Mouse (Mus musculus) kidney, postnatal 14 days (tissue): ENCODE measurements at regions not wholly inside any gene's neighbourhood (a gene's known extent, or its start where the extent isn't known, plus 50 kb on each side); places are given as distances from the start of the nearest gene placed in this dataset.

Experiments
- DNase-seq: peaks from one replicate; pipeline ENCODE4 v3.0.0; 2022; ENCODE audit warnings: mixed read lengths

DNA sequence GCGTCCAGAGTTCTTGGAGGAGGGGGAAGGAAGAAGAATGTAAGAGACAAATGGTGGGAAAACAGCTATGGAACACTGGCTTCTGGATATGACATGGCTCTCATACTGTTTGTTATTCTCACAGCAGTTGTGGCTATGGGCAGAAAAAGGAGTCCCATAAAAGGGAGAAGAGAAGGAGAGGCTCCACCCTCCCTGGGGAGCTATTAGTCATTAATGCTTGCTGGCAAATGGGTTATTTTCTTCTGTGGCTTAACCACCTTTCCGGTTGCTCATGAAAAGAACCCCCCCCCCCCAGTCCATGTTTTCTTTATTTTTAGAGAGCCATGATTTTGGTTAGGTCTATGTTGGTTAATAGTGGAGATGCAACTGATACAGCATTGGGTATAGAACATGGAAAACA, 253.9 kb upstream of the Noct start:
- DNase-seq: no peak

DNA sequence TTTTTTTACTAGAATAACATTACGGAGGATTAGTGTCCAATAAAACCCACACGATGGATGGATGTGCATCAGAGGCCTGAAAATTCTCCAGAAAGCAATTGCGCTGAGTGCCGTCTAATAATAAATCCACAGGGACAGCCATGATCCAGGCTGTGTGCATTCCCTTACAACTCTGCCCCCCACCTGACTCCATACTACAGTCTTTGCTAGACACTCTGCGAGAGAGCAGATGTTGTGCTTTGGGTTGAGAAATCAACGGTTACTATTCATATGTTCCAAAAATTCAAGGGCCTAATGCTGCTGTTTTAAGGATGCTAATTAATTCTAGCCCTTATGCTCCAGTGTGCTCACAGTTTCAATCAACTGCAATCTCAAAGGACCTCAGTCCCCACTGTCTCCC, 251.2 kb upstream of the Noct start:
- DNase-seq: no peak

DNA sequence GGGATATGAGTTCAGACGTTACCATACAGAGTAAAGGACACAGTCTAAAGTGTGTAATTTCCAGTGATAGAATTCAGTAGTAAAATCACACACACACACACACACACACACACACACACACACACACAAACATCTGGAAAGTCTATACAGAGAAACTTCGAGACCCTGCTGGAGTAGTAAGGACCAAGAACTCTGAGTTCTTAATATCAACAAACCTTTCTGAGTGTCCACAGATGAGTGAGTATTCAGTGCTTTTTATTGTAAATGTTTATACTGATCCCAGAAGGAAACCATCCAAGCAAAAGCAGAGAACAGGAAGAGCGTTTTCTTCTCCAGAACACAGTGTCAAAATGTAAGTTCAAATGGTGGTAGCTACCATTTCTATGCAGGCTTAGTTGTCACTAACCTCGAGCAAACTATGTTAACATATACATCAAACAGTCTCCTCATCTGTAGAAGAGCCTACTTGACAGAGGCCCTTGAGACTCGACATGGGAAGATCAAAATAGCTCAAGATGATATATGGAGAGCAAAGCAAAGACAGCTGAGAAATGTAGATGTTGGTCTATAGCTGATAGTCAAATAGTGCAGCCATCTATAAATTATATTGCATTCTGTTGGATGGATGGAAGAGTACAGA, 248.0 kb upstream of the Noct start:
- DNase-seq: no peak

DNA sequence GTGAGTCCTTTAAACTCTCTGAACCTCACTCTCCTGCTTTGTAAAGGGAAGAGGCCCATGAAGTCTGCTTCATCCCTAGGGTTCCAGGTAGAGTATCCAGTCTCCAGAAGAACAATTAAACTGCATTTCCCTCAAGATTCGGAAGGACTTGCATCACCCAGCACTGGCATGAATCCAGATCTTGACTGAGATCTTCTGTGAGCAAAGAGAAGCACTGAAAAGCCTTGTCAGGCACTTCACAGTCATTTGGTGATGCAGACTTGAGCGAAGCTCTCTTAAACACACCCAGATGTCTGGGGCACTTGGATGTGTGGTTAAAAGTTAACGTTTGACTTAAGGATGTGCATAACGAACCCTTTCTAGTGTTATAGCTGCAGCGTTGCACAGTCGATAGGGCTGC, 247.4 kb upstream of the Noct start:
- DNase-seq: no peak

DNA sequence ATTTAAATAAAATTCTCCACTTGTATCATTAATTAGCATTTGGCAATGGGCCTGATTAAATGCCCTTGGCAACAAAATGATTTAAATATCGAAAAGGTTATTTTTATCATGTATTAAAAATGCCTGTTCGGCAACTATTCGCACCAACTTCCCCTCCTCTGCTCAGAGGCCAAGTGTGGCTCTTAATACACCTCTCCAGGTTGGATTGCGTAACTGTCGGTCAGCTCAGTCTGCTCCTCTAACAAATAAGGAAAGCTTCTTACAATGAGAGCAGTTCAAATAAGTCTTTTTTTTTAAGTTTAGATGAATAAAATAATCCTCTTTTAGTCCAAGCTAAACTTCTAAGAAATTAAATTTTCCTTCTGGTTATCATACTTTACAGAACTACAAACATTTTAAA, 245.6 kb upstream of the Noct start:
- DNase-seq: no peak

DNA sequence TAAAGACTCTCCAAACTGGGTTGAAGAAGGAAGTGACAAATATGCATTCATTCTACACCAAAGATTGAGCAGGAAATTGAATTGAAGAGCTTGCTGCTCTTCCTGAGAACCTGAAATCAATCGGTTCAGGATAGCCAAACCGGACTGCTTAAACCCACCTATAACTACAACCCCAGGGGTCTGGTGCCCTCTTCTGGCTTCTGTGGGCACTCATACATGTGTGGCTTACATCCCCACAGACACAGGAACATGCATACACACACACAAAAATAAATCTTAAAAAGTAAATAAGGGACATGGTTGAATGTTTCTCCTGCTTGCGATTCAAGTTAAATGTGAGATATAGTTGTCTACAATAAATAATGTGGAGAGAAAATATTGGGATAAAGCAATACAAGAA, 244.7 kb upstream of the Noct start:
- DNase-seq: no peak

DNA sequence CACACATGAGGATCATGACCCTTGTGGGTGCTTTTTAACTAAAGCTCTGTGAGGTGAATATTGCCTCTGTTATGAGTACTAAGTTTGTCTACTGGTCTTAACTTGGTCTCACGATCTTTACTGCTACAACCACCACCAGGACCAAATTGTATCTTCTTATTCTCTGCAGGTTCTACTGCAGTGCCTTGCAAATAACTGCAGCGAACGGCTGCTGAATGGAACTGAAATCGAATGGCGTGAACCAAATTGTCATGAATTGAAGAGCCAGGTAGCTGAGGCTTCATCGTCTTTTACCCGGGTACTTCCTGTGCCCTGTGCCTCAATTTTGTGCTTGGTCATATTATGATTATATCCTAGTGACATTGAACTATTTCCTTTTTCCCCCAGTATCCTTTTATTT, 242.5 kb upstream of the Noct start:
- no peak for DNase-seq

DNA sequence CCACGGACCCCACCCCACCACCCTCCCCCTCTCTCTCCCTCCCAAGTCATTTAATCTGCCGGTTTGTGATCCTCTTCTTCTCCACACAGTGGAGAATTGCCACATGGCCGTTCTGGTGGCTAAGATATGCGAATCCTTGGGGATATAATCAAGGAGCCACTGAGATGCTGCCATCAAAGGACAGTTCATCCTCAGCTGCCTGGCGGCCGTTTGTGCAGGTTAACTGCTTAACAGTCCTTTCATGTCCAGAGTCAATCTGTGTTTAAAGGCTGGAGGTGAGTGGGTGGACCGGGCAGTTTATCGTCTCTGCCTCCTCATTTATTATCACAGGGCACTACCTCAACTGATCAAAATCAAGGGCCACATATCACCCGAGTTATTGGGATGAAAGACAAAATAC, 241.6 kb upstream of the Noct start:
- no peak for DNase-seq

DNA sequence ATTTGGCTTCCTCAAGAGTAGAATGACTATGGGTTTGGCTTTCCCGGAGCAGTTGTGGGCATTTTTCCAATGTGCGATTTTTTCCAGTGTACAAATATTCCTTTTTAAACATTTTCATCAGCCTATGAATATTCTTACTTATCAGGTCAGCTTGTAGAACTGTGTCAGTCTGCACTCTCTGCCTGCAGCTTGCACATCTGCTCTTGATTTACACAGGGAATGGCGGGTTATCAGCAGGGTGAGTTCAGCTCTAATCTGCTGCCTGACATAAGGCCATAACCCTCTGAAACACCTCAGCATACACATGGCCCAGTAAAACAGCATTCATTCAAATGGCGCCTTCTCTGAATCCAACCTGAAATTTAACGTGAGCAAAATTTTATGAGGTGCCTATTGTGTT, 241.1 kb upstream of the Noct start:
- DNase-seq: peak; percentile 2

DNA sequence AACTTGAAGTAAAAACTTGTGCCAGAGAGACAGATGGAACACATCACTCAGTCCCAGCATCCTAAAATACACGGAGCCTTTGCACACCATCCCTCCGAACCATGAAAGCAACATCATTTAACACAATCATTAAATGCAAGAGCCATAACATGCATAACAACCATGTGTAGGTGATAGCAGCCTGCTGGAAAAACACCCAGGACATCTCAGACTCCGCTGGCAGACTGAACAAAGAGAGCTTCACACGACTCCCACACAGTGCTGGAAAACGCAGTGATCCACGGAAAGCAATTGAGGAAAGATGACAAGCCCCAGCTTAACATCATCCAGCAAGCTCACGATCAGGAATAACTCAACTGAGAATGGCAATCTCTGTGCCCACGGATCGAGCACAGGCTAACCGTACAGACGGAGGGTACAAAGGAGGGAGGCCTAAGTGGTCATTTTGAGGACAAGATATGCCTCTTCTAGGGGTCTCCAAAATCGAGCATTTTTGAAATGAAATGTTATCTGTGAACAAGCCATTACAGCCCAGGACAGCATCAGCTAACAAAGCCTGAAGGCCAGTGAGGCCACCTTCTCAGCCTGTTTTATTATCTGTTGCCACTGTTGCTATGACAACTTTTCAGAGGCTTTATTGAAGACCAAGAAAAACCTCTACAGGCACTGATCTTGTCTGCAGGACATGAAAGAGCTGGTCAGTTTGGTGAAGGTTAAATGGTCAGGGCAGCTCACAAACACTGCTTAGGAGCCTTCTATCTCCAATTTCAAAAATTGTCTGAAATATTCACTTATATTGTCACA, 240.1 kb upstream of the Noct start:
- DNase-seq: no peak

DNA sequence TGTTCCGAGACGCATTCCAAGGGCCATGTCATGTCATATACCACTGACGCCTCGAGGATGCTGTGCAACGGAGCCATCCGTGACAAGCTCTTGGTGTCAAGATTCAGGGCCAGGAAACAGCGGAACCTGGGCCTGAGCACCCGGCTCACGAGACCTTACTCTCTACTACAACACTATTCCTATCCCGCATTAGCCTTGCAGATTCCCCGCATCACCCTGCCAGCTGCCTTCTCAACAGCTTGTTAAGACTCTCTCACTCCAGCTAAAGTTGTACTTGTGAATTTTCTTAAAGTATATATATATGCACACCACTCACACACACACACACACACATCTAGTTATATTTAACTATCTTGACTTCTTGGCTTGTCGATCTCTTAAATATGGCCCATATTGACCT, 236.4 kb upstream of the Noct start:
- DNase-seq: no peak

DNA sequence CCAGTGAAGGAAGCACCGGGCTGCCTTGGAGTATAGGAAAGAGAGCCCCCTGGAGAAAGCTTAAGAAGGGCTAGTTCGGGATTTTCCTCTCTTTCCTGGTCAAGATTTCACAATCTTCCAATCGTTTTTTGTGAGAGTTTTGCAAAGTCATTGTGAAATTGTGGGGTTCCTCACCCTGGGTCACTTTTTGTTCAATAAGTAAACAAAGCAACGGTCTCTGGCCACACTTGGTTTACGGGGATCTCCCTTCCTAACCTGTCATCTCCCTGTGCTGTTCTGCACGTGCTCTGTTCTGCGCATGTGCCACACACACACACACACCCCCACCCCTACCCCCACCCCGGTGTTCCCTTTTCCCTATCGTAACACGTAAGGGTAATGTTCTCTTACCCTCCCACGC, 233.4 kb upstream of the Noct start:
- no peak for DNase-seq

DNA sequence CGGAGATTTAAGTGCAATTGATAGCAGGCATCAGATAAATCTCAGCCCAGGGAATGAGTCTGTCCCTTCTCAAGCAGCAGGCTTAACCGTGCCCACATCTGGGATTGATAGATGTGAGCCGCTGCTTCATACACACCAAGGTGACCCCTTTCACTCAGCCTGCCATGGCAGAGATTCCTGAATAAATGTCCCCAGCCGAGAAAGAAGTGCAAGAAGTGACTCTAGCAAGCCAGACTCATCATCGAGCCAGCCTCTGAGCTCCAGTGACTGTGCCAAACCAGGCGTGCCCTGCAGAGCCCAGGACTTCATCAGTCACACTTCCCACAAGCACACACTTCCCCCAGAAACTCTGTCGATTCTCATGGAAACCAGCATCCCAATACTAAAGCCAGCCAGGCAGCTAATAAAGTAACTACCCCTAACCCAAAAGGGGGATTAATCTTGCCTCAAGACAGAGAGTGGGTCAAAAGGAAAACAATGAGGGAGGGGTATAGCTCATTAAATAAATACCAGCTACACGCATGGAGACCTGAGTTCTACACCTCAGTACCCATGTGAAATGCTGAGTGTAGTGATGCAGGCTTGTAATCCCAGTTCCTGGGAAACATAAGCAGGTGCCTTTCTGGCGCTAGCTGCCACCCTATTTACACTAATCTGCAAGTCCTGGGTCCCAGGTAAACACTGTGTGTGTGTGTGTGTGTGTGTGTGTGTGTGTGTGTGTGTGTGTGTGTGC, 231.5 kb upstream of the Noct start:
- peak; percentile 10 for DNase-seq

DNA sequence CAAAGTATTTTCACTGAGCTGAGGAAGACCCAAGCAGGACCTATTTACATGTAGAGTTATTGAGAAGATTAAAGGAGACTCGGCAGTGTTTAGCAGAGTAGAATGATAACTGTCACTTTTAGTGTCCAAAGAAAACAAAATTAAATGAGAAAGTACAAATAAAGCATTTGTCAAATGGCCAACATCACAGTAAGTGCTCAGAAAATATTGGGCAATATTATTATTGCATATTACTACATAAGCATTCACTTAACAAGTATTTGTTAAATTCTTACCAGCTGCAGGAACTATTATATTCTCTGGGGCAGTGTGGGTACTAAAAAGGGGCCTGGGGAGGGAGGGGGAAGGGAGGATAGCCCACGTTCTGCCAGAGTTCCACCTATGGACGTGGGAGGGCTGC, 224.5 kb upstream of the Noct start:
- DNase-seq: no peak

DNA sequence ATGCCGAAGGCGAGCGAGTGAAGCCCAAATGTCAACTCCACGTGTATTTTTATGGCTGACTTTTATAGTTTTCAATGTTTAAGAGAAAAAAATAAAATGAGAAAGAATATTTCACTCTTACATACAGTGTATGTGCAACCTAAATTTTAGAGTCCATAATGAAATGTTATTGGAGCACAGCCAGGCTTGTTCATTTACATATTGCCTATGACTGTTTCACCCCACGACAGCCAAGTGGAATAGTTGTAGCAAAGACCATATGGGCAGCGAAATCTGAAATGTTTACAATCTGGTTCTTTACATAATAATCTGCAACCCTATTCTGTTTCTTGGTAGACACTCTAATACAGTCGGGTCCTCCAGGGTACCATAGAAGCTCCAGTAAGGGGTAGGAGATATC, 223.3 kb upstream of the Noct start:
- no peak for DNase-seq

DNA sequence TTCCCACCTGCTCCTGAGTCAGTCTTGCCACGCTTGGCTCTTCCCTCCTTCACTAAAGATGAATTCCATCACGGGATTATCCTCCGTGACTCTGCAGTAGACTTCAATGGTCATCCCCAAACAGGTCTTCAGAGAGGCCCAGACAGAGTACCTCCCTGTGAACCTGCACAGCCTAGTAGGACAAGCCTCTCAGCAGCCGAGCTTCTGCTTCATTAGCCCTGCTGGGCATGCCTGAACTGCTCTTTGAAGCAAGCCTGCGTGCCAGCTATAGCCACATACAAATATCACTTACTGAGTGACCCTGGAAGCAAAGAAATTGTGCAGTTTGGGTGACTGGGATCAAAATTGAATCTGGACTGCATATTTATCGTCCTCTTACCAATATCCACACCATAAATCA, 221.6 kb upstream of the Noct start:
- no peak for DNase-seq

DNA sequence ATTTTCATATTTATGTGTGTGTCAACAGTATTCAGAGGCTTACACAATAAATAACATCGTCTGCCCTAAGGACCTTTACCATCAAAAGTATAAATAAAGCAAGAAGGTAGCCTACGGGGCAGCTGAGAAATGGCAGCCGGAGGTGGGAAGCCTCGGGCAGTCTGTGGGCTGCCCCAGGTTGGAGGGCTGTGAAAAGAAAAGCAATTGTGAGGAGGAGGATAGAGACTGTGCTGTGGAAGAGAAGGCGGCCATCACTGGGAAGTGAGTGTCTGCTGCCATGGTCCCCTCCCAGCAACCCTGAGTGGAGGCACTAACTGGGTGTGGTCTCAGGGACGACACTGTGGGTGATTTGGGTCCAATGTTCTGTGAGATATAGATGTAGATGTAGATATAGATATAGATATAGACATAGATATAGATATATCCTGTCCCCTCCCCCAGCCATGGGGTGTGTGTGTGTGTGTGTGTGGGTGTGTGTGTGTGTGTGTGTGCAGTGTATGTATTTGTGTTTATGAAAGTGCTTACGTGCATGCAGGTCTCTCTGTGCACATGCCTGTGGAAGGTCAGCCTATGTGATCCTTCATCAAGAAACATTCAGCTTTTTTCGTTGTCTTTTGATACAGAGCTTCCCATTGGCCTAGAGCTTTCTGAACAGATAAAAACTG, 220.6 kb upstream of the Noct start:
- DNase-seq: no peak

DNA sequence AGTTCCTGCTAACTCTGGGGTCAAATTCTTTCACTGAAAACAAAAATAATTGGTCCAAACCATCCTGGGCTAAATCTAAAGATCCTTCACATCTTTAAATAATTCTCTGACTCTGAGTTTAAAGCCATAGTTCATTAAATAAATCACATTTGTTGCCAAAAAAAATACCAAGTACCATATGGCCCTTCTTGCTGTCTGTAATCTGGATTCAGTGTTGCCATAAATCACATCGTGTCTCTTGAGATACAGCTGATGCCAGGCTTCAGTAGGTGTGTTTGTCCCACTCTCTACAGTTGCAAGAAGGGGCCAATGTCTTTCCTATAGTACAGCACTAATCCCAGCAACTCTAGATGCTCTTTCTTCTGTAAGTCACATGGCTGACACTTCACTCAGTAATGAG, 220.0 kb upstream of the Noct start:
- no peak for DNase-seq

DNA sequence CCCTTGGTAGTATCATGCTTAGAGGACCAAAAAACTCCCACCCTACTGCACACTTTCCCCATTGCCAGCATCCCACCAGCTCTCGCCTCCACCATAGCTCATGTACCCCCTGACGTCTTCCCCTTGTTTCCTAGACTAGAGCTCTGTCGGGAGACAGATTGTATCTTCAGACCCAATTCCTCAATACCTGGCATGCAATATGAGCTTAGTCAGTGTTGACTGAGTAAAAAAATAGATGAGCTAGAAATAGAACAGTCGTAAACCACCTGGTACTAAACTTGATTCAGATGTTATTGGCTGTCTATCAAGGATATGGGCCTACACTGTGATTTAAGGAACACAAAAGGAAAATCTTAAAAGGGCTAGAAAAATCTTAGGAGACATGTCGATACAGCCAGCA, 215.1 kb upstream of the Noct start:
- no peak for DNase-seq

DNA sequence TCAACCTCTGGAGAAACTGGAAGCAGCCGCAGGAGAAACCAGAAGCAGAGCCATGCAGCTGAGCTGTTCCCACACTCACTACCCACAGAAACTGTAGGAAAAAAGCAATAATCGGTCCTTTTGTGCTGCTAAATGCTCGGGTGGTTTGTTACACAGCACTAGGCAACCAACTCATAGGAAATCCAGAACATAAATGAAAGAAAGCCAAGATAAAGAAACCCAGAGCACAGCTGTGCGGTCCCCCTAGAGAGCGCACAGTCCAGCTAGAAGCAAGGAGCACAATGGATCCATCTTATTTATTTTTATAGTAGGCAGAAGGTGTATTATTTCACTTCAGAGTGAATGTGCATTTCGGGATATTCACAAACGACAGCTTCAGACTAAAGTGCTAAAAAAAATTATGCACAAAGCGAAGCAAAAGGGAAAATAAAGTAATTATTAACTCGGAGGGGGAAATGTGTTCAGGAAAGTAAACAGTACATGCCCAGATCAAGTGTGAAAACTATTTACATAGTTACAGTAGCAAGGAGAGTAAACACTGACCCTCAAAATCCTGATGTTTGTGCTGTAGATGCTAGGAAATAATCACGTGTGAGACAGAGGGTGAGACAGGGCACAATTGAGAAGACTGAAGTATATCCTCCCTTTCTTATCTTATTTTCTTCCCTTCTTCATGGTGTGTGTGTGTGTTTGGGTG, 204.4 kb upstream of the Noct start:
- no peak for DNase-seq

DNA sequence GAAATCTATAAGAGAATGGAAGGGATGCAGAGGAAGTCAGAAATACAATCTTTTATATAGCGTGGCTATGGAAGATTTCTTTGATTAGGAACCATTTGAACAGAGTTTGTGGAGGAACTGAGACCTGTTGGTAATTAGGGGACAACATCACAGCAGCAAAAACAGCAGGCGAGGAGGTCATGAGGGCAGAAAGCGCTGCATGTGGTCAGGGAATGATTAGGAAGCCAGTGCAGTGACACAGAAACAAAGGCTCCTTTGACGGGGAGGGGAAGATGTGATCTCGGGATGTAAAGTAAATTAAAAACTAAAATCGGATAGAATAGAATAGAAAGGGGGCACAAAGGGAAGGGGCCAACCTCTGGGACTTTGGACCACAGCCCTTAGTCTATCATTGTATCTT, 199.6 kb upstream of the Noct start:
- no peak for DNase-seq

DNA sequence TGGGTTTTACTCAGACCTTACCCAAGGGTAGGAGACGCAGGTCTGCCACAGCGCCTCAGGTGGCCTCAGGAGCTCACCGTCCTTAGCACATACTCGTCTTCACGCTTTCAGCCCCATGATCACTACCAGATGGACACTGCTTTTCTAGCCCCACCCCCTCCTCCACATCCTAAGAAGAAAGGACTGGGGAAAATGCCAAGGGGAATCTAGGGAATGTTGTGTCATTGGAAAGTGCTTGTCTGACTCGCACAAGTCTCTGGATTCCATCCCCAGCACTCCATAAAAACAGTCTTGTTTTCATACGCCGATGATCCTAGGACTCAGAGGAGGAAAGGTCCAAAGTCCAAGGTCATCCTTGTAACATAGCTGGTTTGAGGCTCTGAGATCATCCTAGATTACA, 192.4 kb upstream of the Noct start:
- DNase-seq: peak; percentile 45

DNA sequence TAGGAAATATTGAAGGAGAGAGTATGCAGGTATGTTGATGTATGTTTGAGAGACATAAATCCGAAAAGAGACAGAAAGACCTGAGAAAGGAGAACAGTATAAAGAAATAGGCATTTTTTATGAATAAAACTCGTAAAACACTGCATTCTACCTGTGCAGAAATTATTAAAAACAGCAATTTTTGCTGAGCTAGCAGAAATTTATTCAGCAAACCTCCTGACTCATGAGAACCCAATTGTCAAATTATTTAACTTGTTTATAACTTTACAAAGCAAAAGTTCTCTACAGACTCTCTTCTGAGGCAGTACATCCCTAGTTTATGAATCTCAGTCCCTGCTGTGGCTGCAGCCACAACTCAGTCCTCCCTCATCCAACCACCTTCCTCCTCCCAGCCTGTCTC, 191.0 kb upstream of the Noct start:
- no peak for DNase-seq
